Mouse (Mus musculus) spleen, postnatal 36 days (tissue): ENCODE measurements at regions not wholly inside any gene's neighbourhood (a gene's known extent, or its start where the extent isn't known, plus 50 kb on each side); places are given as distances from the start of the nearest gene placed in this dataset.
A peak's percentile ranks its signal among the peaks of the same experiment; 100 is the strongest.

Source experiments
- DNase-seq, 2 experiments: peaks; one replicate each; pipeline ENCODE4 v3.0.0; 2022; ENCODE audit warnings: low spot score in 2 of 2, mixed read lengths in 1 of 2

DNA sequence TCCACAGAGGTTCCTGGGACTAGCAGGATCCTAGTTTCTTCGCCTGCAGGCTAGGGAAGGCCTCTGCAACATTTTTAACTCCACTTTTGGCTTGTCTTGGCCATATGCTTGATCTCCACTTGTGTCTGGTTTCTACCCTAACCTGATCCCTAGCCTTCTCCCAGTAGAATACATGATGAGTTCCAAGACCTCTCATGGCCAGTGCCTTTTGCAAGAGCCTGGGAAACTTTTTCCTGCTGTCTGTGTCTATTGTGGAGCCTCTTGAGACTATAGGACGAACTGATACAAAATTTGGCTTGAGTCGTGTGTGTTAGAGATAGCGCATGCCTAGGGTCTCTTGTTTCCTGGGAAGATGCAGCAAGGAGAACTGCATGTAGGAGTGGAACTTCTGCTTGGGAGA is 119.3 kb downstream of the Cartpt start:
- no peak for DNase-seq

- DNase-seq = no peak
Observed at GRCm38 (mm10) chr13:99780751-99781460, 120.0 kb downstream of the Cartpt start.

DNA sequence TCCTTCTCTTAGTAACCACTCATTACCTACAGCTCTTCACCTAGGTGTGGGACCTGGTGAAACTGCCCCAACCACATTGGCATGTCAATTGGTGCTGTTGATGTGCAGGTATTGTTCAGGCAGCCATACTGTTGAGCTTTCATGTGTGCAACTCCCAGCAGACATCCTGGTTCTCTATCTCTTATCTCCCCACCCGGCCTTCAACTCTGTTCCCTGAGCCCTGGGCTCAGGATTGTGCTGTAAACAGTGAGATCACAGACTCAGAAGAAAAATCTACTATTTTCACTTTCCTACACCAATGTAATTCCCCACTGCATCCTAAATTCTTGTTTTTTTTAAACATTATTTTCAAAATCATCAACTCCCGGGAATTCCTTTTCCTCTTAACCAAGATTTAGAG is 122.1 kb downstream of the Cartpt start:
- DNase-seq = no peak

- DNase-seq = no peak
Observed at GRCm38 (mm10) chr13:99777736-99778135, 123.2 kb downstream of the Cartpt start.

- no peak for DNase-seq
Observed at GRCm38 (mm10) chr13:99765965-99766364, 134.9 kb downstream of the Cartpt start.

- no peak for DNase-seq
Observed at GRCm38 (mm10) chr13:99764764-99765163, 136.1 kb downstream of the Cartpt start.

DNA sequence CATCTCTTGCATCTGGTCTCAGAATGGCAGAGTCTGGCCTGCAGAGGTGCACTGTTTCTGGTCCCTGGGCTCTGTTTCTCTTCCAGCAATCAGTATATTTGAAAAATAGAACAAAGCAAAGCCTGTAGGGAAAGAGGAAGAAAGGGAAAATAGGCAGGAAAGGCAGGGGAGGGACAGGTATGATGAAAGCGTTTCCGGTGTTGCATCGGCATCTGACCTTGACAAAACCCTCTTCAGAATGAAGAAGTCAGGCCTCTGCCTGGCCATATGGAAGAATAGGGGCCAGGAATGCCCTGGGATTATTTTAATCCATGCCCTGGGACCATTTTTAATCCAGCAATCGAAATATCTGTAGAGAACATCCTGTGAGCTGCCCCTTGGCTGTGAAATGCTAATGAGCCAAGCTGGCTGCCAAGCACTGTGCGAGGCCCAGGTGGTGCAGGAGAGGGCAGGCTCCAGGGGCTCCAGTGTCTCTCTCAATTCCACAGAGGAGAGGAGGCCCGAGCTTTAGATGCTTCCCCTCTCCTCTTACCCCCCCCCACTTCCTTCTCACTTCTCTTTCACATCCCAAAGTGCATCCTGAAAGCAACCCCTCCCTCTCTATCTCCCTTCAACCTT is 136.7 kb downstream of the Cartpt start:
- DNase-seq = no peak

- DNase-seq = no peak
Observed at GRCm38 (mm10) chr13:99761843-99762242, 139.0 kb downstream of the Cartpt start.

- DNase-seq = no peak
Observed at GRCm38 (mm10) chr13:99761423-99761822, 139.5 kb downstream of the Cartpt start.

DNA sequence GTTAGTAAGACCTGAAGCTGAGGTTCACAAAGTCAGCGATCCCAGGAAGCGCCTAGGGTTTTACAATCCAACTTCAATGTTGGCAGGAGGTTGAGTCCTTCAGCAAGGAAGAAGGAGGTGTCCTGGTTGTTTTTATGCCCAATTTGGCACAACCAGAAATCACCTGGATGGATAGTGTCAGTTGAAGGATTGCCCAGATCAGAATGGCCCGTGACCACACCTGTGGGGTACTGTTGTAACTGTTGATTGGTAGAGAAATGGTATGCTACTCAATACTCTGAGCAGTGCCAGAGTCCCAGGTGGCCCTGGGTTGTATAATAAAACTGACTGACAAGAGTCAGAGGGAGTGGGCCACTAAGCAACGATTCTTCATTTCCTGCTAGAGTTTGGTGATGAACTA is 140.2 kb downstream of the Cartpt start:
- DNase-seq = no peak

DNA sequence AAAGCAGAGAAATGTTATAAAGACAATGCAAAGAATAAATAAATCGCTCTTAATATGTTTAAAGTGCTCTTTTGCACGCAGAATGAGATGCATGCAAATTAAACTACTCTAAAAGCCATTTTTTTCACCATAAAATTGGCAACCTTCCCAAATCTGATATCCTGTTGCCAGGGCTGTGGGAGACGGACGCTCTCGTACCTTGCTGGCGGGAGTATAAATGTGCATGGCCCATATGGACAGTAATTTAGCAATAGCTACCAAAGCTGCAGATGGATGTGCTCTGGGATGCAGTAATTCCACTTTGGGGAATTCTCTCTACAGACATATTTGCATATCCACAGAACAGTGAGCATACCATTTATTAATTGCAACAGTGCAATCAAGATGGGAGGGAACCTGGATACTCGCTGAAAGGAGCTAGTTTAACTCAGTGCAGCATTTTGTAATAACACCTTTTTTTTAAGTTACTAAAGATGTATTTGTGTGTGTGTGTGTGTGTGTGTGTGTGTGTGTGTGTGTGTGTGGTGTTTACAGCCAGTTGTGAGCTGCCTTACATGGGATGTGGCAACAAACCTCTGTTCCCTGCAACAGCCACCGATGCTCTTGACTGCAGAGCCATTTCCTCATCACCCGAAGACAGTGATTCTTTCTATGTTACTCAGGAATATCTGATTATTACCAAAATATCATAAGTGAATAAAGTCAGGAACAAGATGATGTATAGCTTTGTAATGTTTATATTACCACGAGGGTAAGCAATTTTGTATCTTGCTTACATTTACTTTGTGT is 141.4 kb downstream of the Cartpt start:
- DNase-seq = no peak

GRCm38 (mm10) chr13:99754701-99755100 is 146.2 kb downstream of the Cartpt start:
- no peak for DNase-seq

DNA sequence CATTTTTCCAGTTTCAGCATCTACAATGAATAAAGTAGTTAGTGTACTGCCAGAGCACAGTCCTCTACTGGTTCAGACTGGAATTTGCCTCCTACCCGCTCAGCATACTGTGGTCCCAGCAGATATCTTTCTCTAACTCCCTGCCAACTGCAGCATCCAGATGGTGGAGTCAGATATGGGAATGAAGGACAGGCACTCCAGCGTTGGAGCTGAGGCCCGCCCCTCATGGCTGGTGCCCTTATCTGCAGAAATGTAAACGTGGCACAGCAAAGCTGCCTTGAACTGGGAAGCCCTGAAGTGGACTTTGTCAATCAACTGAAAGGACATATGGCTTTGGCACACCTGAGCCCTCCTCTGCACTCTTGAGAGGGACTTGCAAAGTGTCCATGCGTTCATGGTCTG is 146.6 kb downstream of the Cartpt start:
- DNase-seq = peak; percentile 21 to 43

DNA sequence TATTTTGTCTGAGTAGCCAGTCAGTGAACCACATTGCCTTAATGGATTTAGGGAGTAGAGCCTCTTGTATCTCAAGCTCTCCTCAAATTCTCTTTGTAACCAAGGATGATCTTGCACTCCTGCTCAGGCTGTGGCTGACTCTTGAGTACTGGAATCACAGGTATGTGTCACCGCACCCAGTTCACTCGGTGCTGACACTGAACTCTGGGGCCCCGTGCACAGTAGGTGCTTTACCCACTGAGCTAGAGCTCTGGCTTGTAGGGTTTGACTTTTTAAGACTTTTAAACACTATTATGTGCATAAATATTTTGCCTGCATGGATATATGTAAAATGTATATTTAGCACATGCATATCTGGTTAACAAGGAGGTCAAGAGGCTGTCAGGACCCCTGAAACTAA is 147.4 kb downstream of the Cartpt start:
- DNase-seq = no peak

GRCm38 (mm10) chr13:99750729-99751128 is 150.2 kb downstream of the Cartpt start:
- no peak for DNase-seq

GRCm38 (mm10) chr13:99749342-99749741 is 151.5 kb downstream of the Cartpt start:
- DNase-seq = no peak

DNA sequence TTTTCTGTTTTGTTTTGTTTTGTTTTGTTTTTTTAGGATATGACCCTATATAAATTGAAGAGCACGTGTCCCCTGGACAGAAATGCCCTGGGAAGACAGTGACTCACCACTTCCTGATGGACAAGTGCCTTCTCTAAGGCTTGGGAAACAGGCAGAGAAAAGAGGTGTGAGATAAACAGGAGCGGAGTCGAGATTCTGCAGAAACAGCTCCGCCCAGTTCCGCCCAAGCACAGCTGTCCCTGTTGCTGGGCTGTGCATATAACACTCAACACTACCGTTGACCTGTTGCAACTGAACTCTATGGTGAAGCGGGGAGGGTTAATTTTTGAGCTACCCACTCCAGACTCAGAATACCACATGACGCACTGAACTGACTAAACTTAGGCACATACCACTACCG is 152.8 kb downstream of the Cartpt start:
- DNase-seq = no peak

GRCm38 (mm10) chr13:99745526-99745925 is 155.4 kb downstream of the Cartpt start:
- DNase-seq = peak in 1 of 2 experiments; percentile 8

DNA sequence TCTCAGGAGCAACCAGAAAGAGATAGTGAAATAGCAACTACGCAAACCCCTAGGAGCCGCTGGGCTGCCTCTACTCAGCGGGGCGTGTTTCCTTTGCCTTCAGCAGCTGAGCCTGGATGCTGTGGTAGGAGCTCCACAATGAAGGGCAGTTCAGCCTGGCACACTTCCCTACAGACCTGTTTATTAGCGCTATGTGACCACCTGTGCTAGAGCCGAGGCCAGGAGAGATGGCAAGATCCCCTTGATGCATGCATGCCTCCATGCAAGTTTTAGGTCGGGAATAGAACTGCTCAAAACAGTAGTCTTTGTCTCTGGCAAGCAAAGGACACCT is 156.1 kb downstream of the Cartpt start:
- DNase-seq = no peak

- DNase-seq = no peak
Observed at GRCm38 (mm10) chr13:99743952-99744789, 156.7 kb downstream of the Cartpt start.

DNA sequence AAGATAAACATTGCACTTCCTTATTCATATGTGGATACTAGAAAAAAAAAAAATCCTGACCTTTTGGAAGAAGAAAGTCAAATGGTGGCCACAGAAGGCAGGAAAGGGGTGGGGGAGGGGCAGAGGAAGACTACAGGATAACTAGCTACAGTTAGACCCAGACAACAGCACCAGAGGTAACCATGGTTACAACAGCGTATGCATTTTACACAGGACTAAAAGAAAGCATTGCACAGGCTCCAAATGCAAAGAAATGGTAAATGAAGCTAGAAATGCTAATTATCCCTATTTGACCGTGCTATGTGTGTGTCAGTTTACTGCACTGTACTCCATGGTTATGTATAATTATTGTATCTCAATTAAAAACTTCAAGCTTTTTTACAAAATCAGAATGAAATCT is 158.4 kb downstream of the Cartpt start:
- DNase-seq = no peak

GRCm38 (mm10) chr13:99741981-99742380 is 158.9 kb downstream of the Cartpt start:
- no peak for DNase-seq
